Mouse (Mus musculus): ENCODE measurements at regions not wholly inside any gene's neighbourhood (a gene's known extent, or its start where the extent isn't known, plus 50 kb on each side); places are given as distances from the start of the nearest gene placed in this dataset.
"Not testable (repeated sequence)": the region's sequence is repeated elsewhere in the genome, so short reads cannot be mapped to it uniquely, and the experiment has no call there.

GRCm38 (mm10) chr10:111599297-111600250 lies 93.5 kb downstream of the Phlda1 start:
- H3K9me3 ChIP-seq (ENCODE audit: control insufficient read depth, low read length), result no peaks in the 10 kb centered on the region
- H3K27me3 ChIP-seq (ENCODE audit: control insufficient read depth, insufficient read depth, low read length), result no peaks in the 10 kb centered on the region
- WGBS, result 71% methylated on average over 10 of the region's 10 CpGs
- ATAC-seq (ENCODE audit: low FRiP score), result no peak
- no peak for DNase-seq (ENCODE audit: low spot score)
- H3K4me1 ChIP-seq (replicated peaks; ENCODE audit: control insufficient read depth, insufficient read depth, low read length), result no peaks in the 10 kb centered on the region
- H3K4me2 ChIP-seq (replicated peaks; ENCODE audit: low read depth, low read length), result no peak overlapping the region
- H3K9ac ChIP-seq (ENCODE audit: low read depth, low read length), result no peak overlapping the region
- H3K4me3 ChIP-seq (ENCODE audit: low read depth, low read length), result no peak overlapping the region
- H3K27ac ChIP-seq (ENCODE audit: low read depth, low read length), result no peak overlapping the region
- no peaks in the 10 kb centered on the region for H3K36me3 ChIP-seq (ENCODE audit: control insufficient read depth, insufficient read depth, low read length)

GRCm38 (mm10) chr10:111600251-111600620 lies 94.2 kb downstream of the Phlda1 start:
- H3K9ac ChIP-seq (ENCODE audit: low read depth, low read length), result no peak overlapping the region
- no peak overlapping the region for H3K4me2 ChIP-seq (replicated peaks; ENCODE audit: low read depth, low read length)
- no peaks in the 10 kb centered on the region for H3K27me3 ChIP-seq (ENCODE audit: control insufficient read depth, insufficient read depth, low read length)
- 64% methylated on average over 2 of the region's 2 CpGs for WGBS
- H3K4me3 ChIP-seq (ENCODE audit: low read depth, low read length), result no peak overlapping the region
- DNase-seq (ENCODE audit: low spot score) (no peak), ATAC-seq (ENCODE audit: low FRiP score) (no peak)
- no peaks in the 10 kb centered on the region for H3K9me3 ChIP-seq (ENCODE audit: control insufficient read depth, low read length)
- no peak overlapping the region for H3K27ac ChIP-seq (ENCODE audit: low read depth, low read length)
- no peaks in the 10 kb centered on the region for H3K4me1 ChIP-seq (replicated peaks; ENCODE audit: control insufficient read depth, insufficient read depth, low read length)
- H3K36me3 ChIP-seq (ENCODE audit: control insufficient read depth, insufficient read depth, low read length), result no peaks in the 10 kb centered on the region

DNA sequence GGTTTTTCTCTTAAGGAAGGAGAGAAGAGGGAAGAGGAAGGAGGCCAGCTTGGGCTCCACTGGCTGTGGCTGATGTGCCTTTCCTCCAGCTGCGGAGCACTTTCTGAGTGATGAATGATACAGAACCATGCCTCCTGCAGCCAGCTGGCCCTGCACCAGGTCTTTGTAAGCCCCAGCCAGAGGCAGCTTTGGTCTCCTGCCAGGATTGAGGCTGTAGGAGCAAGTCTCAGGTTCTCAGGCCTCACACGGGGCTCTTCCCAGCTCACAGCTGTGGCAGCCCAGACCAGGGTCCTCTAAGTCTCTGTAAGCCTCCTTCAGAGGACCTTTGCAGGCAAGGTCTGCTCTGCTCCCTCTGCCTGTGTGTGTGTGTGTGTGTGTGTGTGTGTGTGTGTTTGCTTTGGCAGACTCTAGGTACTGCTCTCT lies 94.6 kb downstream of the Phlda1 start:
- 32% methylated on average over 2 of the region's 2 CpGs for WGBS
- ATAC-seq (ENCODE audit: low FRiP score) (no peak), DNase-seq (ENCODE audit: low spot score) (peak; percentile 22)
- H3K9me3 ChIP-seq (ENCODE audit: control insufficient read depth, low read length), result no peaks in the 10 kb centered on the region
- H3K27me3 ChIP-seq (ENCODE audit: control insufficient read depth, insufficient read depth, low read length), result no peaks in the 10 kb centered on the region
- H3K4me3 ChIP-seq (ENCODE audit: low read depth, low read length), result no peak overlapping the region
- H3K4me2 ChIP-seq (replicated peaks; ENCODE audit: low read depth, low read length), result no peak overlapping the region
- no peak overlapping the region for H3K27ac ChIP-seq (ENCODE audit: low read depth, low read length)
- no peaks in the 10 kb centered on the region for H3K4me1 ChIP-seq (replicated peaks; ENCODE audit: control insufficient read depth, insufficient read depth, low read length)
- no peak overlapping the region for H3K9ac ChIP-seq (ENCODE audit: low read depth, low read length)
- H3K36me3 ChIP-seq (ENCODE audit: control insufficient read depth, insufficient read depth, low read length), result no peaks in the 10 kb centered on the region

GRCm38 (mm10) chr10:111603166-111603565 lies 97.1 kb downstream of the Phlda1 start:
- Histone ChIP-seq H3K4me1 (replicated peaks; ENCODE audit: control insufficient read depth, insufficient read depth, low read length) (no peaks in the 10 kb centered on the region), H3K9ac (ENCODE audit: low read depth, low read length) (no peak overlapping the region), H3K4me2 (replicated peaks; ENCODE audit: low read depth, low read length) (no peak overlapping the region), H3K36me3 (ENCODE audit: control insufficient read depth, insufficient read depth, low read length) (no peaks in the 10 kb centered on the region), H3K27me3 (ENCODE audit: control insufficient read depth, insufficient read depth, low read length) (no peaks in the 10 kb centered on the region), H3K4me3 (ENCODE audit: low read depth, low read length) (no peak overlapping the region), H3K9me3 (ENCODE audit: control insufficient read depth, low read length) (no peaks in the 10 kb centered on the region), H3K27ac (ENCODE audit: low read depth, low read length) (no peak overlapping the region)
- WGBS, result 89% methylated on average over 1 of the region's 1 CpGs
- ATAC-seq (ENCODE audit: low FRiP score) (no peak), DNase-seq (ENCODE audit: low spot score) (no peak)

- 96% methylated on average over 2 of the region's 2 CpGs for WGBS
- H3K4me3 ChIP-seq (ENCODE audit: low read depth, low read length); H3K4me2 ChIP-seq (replicated peaks; ENCODE audit: low read depth, low read length); ATAC-seq (ENCODE audit: low FRiP score); H3K4me1 ChIP-seq (replicated peaks; ENCODE audit: control insufficient read depth, insufficient read depth, low read length); H3K9ac ChIP-seq (ENCODE audit: low read depth, low read length); H3K27ac ChIP-seq (ENCODE audit: low read depth, low read length); H3K27me3 ChIP-seq (ENCODE audit: control insufficient read depth, insufficient read depth, low read length); DNase-seq (ENCODE audit: low spot score); H3K9me3 ChIP-seq (ENCODE audit: control insufficient read depth, low read length); H3K36me3 ChIP-seq (ENCODE audit: control insufficient read depth, insufficient read depth, low read length): not testable (repeated sequence)
Observed at GRCm38 (mm10) chr10:111607381-111607780, 101.3 kb downstream of the Phlda1 start.

GRCm38 (mm10) chr10:111608385-111609093 lies 102.5 kb downstream of the Phlda1 start:
- DNase-seq (ENCODE audit: low spot score) (no peak), ATAC-seq (ENCODE audit: low FRiP score) (no peak)
- H3K9me3 ChIP-seq (ENCODE audit: control insufficient read depth, low read length), result no peaks in the 10 kb centered on the region
- no peak overlapping the region for H3K4me2 ChIP-seq (replicated peaks; ENCODE audit: low read depth, low read length)
- no peak overlapping the region for H3K4me3 ChIP-seq (ENCODE audit: low read depth, low read length)
- H3K36me3 ChIP-seq (ENCODE audit: control insufficient read depth, insufficient read depth, low read length), result no peaks in the 10 kb centered on the region
- H3K4me1 ChIP-seq (replicated peaks; ENCODE audit: control insufficient read depth, insufficient read depth, low read length), result no peaks in the 10 kb centered on the region
- no peaks in the 10 kb centered on the region for H3K27me3 ChIP-seq (ENCODE audit: control insufficient read depth, insufficient read depth, low read length)
- WGBS, result 77% methylated on average over 9 of the region's 9 CpGs
- H3K9ac ChIP-seq (ENCODE audit: low read depth, low read length), result no peak overlapping the region
- H3K27ac ChIP-seq (ENCODE audit: low read depth, low read length), result no peak overlapping the region

- H3K4me1 ChIP-seq (replicated peaks; ENCODE audit: control insufficient read depth, insufficient read depth, low read length), result no peaks in the 10 kb centered on the region
- H3K36me3 ChIP-seq (ENCODE audit: control insufficient read depth, insufficient read depth, low read length), result no peaks in the 10 kb centered on the region
- no peak overlapping the region for H3K4me3 ChIP-seq (ENCODE audit: low read depth, low read length)
- no peaks in the 10 kb centered on the region for H3K9me3 ChIP-seq (ENCODE audit: control insufficient read depth, low read length)
- no peak for ATAC-seq (ENCODE audit: low FRiP score)
- 88% methylated on average over 2 of the region's 2 CpGs for WGBS
- no peak overlapping the region for H3K27ac ChIP-seq (ENCODE audit: low read depth, low read length)
- H3K27me3 ChIP-seq (ENCODE audit: control insufficient read depth, insufficient read depth, low read length), result no peaks in the 10 kb centered on the region
- no peak overlapping the region for H3K9ac ChIP-seq (ENCODE audit: low read depth, low read length)
- no peak overlapping the region for H3K4me2 ChIP-seq (replicated peaks; ENCODE audit: low read depth, low read length)
- DNase-seq (ENCODE audit: low spot score), result no peak
Observed at GRCm38 (mm10) chr10:111609889-111610288, 103.8 kb downstream of the Phlda1 start.

DNA sequence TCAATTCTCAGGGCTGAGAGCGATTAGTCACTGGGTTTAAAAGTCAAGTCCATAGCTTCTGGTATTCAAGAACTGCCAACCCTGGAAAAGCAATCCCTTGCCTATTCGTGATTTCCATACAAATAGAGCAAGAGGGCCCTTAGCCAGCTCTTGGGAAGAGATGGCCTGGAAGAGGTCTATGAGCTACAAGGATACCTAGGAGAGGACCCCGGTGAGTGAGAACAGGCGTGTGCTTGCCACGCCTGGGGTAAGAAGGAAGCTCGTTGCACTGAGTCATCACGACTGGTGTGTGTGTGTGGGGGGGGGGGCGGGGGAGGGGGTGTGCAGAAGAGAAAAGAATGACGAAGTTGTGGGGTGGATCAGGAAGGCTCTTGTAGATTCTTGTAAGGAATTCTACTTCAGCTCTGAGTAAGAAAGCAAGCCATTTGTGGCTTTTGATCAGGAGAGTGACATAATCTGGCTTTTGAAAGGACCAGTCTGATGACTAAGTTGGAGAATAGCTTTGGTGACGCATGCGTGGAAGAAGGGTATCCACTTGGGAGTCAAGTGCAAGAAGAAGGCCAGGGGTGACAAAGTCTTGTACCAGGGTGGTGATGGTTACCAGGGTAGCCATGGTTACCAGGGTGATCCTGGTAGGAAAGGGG lies 113.7 kb downstream of the Phlda1 start:
- Histone ChIP-seq H3K27me3 (ENCODE audit: control insufficient read depth, insufficient read depth, low read length) (no peaks in the 10 kb centered on the region), H3K4me1 (replicated peaks; ENCODE audit: control insufficient read depth, insufficient read depth, low read length) (no peaks in the 10 kb centered on the region; the same call in 1 of the 2 replicates), H3K27ac (ENCODE audit: low read depth, low read length) (no peak overlapping the region), H3K9me3 (ENCODE audit: control insufficient read depth, low read length) (no peaks in the 10 kb centered on the region), H3K36me3 (ENCODE audit: control insufficient read depth, insufficient read depth, low read length) (no peaks in the 10 kb centered on the region), H3K4me2 (replicated peaks; ENCODE audit: low read depth, low read length) (no peak overlapping the region), H3K4me3 (ENCODE audit: low read depth, low read length) (no peak overlapping the region), H3K9ac (ENCODE audit: low read depth, low read length) (no peak overlapping the region)
- WGBS, result 86% methylated on average over 10 of the region's 11 CpGs
- ATAC-seq (ENCODE audit: low FRiP score), result no peak
- DNase-seq (ENCODE audit: low spot score), result no peak

Measured in hindbrain, embryonic 11.5 days (tissue).